Mouse (Mus musculus) adrenal gland, postnatal 14 days (tissue): ENCODE measurements around the gene Snd1. TPM values are rescaled to one million over a fixed set of nuclear protein-coding genes. Genes with fewer than 3 reads are reported as not detected.

Experiments
- DNase-seq: peaks from one replicate; pipeline ENCODE4 v3.0.0; 2021; ENCODE audit warnings: mixed read lengths
- total RNA-seq: library from RNA; stranded (reverse); gene quantifications from 2 replicates; pipeline ENCODE4 v1.2.3, GENCODE M21; 2021

Gene Snd1
- total RNA-seq, 1 experiment from 2014 or later, result 121 TPM

DNA sequence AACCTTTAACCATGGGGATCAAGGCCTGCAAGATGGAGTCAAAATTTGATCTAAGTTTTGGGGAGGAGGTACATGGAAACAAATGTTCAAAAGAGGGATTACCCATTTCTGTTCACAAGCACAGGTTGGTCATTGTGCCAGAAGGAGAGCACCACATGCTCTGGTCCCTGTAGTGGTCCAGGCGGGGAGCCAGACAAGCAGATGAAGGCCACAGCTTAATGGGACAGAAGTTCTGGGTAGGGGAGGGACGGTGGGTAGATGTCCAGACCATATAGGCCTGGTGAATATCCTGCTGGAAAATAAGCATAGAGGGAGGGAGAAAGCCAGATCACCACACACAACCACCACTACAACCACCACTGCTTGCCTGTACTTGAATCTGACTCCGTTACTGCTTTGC lies 503.9 kb downstream of the Snd1 start:
- DNase-seq, result no peak

DNA sequence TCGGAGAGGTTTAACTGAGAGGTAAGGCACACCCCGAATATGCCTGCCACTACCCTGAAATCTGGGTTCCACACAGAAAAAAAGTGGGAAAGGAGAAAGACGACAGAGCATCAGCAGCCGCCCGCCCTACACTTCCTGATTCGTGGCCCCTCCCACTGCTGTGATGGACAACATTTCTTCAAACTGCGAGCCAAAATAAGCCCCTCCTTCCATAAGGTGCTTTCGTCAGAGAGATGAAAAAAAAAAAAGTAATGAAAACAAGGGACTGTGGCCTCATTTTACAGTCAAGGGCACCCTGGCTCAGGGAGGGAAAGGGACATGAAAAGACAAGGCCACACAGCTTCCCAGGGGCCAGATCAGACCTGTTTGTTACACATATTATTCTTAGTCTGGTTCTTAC lies 504.6 kb downstream of the Snd1 start:
- peak; percentile 50 for DNase-seq

DNA sequence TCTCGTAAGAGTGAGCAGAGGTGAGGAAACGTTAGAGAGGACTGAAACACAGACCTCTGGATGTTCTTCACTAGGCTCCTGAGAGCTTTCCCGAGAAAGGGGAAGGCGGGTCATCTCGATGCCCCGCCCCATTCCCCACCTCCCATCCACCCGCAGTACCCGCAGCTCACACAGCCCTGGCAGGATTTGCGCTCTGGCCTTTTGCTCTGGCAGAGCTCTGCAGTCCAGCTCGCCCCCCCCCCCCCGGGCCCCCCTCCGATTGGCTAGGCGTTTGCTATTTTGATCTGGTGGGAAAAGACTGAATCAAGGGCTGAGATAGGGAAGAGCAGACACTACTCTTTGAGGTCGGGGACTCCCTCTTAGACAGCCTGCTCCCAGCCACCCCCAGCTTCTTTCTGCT lies 505.3 kb downstream of the Snd1 start:
- DNase-seq, result peak; percentile 24

GRCm38 (mm10) chr6:28980750-28981584 lies 506.0 kb downstream of the Snd1 start:
- peak; percentile 59 for DNase-seq

DNA sequence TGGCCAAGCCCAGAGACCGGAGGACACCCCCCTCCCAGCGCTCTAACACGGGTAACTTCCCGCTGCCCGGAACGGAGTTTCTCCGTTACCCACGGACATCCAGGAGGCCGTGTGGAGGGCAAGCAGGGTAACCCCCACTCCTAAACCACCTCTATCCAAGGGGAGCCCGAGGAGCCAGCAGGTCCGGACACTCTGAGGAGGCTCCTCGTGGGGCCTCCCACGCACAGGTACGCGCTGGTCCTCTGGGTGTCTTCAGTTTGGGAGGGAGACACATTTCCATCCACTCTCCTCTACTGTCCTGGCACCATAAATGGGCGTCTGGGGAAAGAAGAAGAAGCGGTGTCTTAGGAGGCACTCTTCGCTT lies 506.6 kb downstream of the Snd1 start:
- no peak for DNase-seq

DNA sequence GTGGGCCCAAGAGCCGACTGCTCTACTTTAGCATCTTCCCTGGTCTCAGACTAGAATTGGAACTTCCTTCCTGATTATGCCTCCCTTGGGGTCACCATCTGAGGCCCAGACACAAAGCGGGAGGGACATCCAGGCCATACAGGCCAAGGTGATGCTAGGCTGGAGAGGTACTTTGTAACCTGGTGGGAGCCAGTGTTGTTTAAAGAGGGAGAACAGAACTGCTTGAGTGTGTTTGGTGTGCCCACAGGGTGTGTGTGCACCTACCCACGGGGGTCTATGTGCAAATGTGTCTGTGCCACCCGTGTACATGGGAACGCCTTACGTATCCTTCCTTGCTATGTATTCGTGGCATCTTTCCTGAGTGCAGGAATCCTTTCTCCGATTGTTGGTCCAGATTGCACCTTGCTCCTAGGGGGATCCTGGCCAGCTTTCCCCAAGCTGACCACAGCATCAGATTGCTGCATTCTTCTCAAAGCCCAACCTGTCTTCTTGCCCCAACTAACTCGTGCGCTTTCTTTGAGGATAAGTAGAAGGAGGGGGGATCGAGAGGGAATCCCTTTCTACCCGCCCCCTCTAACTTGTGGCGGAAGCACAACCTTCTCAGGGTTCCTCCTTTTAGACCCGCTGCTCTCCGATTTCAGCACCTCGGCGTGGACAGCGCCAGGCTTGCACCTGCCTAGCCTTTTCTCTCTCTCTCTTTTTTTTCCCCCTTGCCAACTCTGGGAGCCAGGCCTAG lies 507.2 kb downstream of the Snd1 start:
- peak; percentile 84 for DNase-seq

DNA sequence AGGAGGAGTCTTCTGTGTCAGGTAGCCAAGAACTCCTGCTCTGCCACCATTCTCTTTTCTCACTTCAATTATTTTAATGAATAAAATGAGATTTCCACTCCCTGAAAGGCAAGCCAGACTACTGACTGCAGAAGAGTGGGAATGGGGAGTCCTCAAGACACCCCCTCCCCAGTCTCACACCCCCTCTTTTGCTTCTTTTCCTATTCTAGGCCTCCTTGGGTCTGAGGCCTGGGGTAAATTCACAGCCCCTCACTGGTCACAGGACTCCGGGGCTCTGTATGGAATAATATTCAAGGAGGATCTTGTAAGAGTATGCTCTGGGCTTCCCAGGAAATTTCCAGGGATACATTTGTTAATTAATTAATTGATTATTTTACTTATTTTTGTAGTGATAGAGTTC lies 507.9 kb downstream of the Snd1 start:
- DNase-seq, result no peak

Other genes starting within 250 kb of the Snd1 start
- gene Zfp800, start 77.1 kb upstream of the Snd1 start, total RNA-seq, result 22.5 and 25.3 TPM in 2 replicates
- 165 and 174 TPM in 2 replicates for gene Arf5, start 51.6 kb upstream of the Snd1 start, total RNA-seq
- not detected in 2 replicates for gene Fscn3, start 47.4 kb upstream of the Snd1 start, total RNA-seq
- 12.7 and 15.4 TPM in 2 replicates for gene Gcc1, start 46.7 kb upstream of the Snd1 start, total RNA-seq
- gene Pax4, start 25.8 kb upstream of the Snd1 start, total RNA-seq, result not detected in 2 replicates